Mouse (Mus musculus): ENCODE results near the gene Glp1r. TPM values are rescaled to one million over a fixed set of nuclear protein-coding genes. Genes with fewer than 3 reads are reported as not detected.

Glp1r gene
- 0.27 and 0.48 TPM in 2 replicates for polyA plus RNA-seq (2012; rRNA removed)

DNA sequence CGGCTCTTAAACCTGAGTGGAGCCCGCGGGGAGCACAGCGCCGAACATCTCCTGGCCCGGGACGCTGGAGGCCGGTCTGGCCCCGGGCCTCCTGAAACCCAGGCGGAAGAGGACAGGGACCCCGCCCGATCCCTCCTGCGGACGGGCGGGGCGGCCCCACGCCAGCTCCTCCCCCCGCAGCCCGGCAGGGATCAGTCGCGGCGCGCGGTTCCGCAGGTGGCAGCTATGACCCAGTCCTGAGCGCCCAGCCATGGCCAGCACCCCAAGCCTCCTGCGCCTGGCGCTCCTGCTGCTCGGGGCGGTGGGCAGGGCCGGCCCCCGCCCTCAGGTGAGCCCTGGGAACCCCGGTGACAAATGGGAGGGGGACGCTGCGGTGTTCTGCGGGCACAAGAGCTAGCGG, at the start of gene Glp1r:
Gene Glp1r (plus strand): TSS at position 191 of the 400 bp plus-strand sequence.
- Histone ChIP-seq H3K4me1 (ENCODE audit: control insufficient read depth, insufficient read depth, low read length) (no peaks in the 10 kb centered on the region), H3K36me3 (ENCODE audit: control insufficient read depth, insufficient read depth, low read length) (no peaks in the 10 kb centered on the region), H3K27ac (ENCODE audit: insufficient read depth, low read depth, low read length) (no peak within 1 kb of the TSS), H3K4me3 (ENCODE audit: insufficient read depth, low read depth, low read length) (peak within 1 kb of the TSS; percentile 12; the same call in 1 of the 2 replicates), H3K27me3 (replicated peaks; ENCODE audit: control insufficient read depth, insufficient read depth, low read length) (no peaks in the 10 kb centered on the region; the same call in 1 of the 2 replicates)
- 2% methylated on average over 37 of the region's 37 CpGs for WGBS
- no peak for DNase-seq
- TF ChIP-seq CTCF (conservative IDR thresholded peaks at IDR 0.05; ENCODE audit: insufficient read depth, insufficient read length, low read depth, low read length), result no peak
- no peak for TF ChIP-seq POLR2A (IDR thresholded peaks at IDR 0.05; ENCODE audit: low read depth, low read length)

DNA sequence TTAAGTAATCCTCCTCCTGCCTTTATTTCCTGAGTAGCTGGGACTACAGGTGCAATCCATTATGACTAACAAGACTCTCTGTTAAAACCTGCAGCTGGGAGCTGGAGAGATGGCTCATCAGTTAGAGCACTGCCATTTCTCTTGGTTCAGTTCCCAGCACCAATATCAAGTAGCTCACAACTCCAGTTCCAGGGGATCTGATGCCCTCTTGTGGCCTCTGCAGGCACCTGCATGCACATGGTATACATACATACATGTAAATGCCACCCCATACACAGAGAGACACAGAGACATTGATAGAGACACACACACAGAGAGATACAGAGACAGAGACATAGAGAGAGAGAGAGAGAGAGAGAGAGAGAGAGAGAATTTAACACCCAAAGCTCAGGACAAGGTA, 49.3 kb upstream of the Glp1r start:
- Histone ChIP-seq H3K27ac (ENCODE audit: insufficient read depth, low read depth, low read length) (no peak overlapping the region), H3K4me1 (ENCODE audit: control insufficient read depth, insufficient read depth, low read length) (no peaks in the 10 kb centered on the region), H3K27me3 (replicated peaks; ENCODE audit: control insufficient read depth, insufficient read depth, low read length) (no peaks in the 10 kb centered on the region), H3K4me3 (ENCODE audit: insufficient read depth, low read depth, low read length) (no peak overlapping the region), H3K36me3 (ENCODE audit: control insufficient read depth, insufficient read depth, low read length) (no peaks in the 10 kb centered on the region)
- TF ChIP-seq POLR2A (IDR thresholded peaks at IDR 0.05; ENCODE audit: low read depth, low read length) (no peak), CTCF (conservative IDR thresholded peaks at IDR 0.05; ENCODE audit: insufficient read depth, insufficient read length, low read depth, low read length) (no peak)
- no peak for DNase-seq

DNA sequence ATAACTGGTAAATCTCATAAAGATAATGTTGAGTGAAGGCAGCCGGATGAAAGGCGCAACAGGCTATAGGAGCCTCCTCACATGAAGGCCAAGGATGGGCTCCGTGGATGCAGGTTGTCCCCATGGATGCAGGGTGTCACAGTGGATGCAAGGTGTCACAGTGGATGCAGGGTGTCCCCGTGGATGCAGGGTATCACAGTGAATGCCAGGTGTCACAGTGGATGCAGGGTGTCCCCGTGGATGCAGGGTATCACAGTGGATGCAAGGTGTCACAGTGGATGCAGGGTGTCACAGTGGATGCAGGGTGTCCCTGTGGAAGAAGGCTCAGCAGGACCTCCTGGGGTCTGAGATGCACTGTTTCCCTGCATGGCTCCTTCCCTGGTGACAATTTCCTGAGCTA, 44.3 kb upstream of the Glp1r start:
- DNase-seq, result no peak
- 0 out of 2 replicates have a peak, but pooled peaks cover 3% of the 10 kb centered on the region for H3K4me1 ChIP-seq (ENCODE audit: control insufficient read depth, insufficient read depth, low read length)
- no peak overlapping the region for H3K27ac ChIP-seq (ENCODE audit: insufficient read depth, low read depth, low read length)
- no peaks in the 10 kb centered on the region for H3K36me3 ChIP-seq (ENCODE audit: control insufficient read depth, insufficient read depth, low read length)
- H3K4me3 ChIP-seq (ENCODE audit: insufficient read depth, low read depth, low read length), result no peak overlapping the region
- WGBS, result 93% methylated on average over 5 of the region's 5 CpGs
- no peaks in the 10 kb centered on the region for H3K27me3 ChIP-seq (replicated peaks; ENCODE audit: control insufficient read depth, insufficient read depth, low read length)
- TF ChIP-seq POLR2A (IDR thresholded peaks at IDR 0.05; ENCODE audit: low read depth, low read length) (no peak), CTCF (conservative IDR thresholded peaks at IDR 0.05; ENCODE audit: insufficient read depth, insufficient read length, low read depth, low read length) (no peak)

DNA sequence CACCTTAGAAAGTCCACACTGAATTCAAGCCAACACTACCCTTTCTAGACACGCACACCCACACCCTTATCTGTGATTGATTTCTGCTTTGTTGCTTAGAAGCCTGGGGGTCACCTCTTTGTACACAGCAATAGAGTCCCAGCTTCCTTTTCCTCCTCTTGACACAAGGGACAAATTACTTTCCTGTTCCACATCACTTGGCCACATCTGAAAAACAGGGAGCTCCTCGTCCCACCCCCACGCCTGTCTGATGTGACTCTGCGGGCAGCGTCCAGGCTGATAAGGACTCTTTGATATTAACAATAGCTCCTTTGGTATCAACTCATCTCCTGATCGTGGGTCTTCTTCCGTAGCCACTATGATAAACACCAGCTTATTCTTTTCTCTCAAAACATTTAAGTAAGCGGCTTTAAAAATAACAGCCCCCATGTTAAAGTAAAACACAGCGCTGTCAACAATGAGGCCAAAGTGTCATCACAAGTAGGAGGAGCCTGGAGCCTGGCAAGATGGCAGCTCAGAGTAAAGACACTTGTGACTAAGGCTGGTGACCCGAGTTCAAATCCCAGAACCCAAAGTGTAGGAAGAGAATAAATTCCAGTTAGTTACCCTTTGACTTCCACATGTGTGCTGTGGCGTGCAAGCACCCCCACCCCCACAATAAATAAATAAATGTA, 42.9 kb upstream of the Glp1r start:
- no peak for TF ChIP-seq POLR2A (IDR thresholded peaks at IDR 0.05; ENCODE audit: low read depth, low read length)
- no peak for TF ChIP-seq CTCF (conservative IDR thresholded peaks at IDR 0.05; ENCODE audit: insufficient read depth, insufficient read length, low read depth, low read length)
- Histone ChIP-seq H3K4me1 (ENCODE audit: control insufficient read depth, insufficient read depth, low read length) (0 out of 2 replicates have a peak, but pooled peaks cover 3% of the 10 kb centered on the region), H3K4me3 (ENCODE audit: insufficient read depth, low read depth, low read length) (no peak overlapping the region), H3K27ac (ENCODE audit: insufficient read depth, low read depth, low read length) (no peak overlapping the region), H3K27me3 (replicated peaks; ENCODE audit: control insufficient read depth, insufficient read depth, low read length) (no peaks in the 10 kb centered on the region), H3K36me3 (ENCODE audit: control insufficient read depth, insufficient read depth, low read length) (no peaks in the 10 kb centered on the region)
- peak; percentile 80 for DNase-seq
- WGBS, result 33% methylated on average over 11 of the region's 11 CpGs

DNA sequence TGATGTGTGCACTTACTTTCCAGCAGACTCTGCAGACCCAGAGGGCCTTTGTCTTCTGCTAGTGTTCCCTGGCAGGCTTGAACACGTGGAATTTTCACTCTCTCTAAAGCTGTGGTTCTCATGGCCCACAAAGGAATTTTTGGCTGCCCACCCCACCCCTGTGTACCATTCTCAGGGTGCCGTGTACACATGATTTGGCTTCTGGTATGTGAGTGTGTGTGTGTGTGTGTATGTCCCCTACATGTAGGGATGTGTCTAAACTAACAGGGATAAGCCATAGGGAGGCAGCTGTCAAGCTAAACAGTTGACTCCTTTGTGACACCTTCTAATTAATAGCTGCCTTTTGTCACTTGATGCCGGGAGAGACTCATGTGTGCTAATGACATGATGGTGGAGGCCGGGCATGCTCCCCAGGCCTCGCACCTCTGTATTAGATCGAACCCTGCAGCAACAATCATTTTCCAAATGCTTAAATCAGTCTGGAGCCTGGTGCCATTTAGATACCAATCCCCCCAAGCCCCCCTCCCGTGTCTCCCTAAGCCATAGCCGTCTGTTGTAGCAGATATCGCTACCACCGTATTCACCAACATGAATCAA, 41.5 kb upstream of the Glp1r start:
- no peak overlapping the region for H3K27ac ChIP-seq (ENCODE audit: insufficient read depth, low read depth, low read length)
- TF ChIP-seq POLR2A (IDR thresholded peaks at IDR 0.05; ENCODE audit: low read depth, low read length) (no peak), CTCF (conservative IDR thresholded peaks at IDR 0.05; ENCODE audit: insufficient read depth, insufficient read length, low read depth, low read length) (no peak)
- 0 out of 2 replicates have a peak, but pooled peaks cover 3% of the 10 kb centered on the region for H3K4me1 ChIP-seq (ENCODE audit: control insufficient read depth, insufficient read depth, low read length)
- WGBS, result 45% methylated on average over 10 of the region's 10 CpGs
- H3K27me3 ChIP-seq (replicated peaks; ENCODE audit: control insufficient read depth, insufficient read depth, low read length), result no peaks in the 10 kb centered on the region
- no peak for DNase-seq
- no peak overlapping the region for H3K4me3 ChIP-seq (ENCODE audit: insufficient read depth, low read depth, low read length)
- no peaks in the 10 kb centered on the region for H3K36me3 ChIP-seq (ENCODE audit: control insufficient read depth, insufficient read depth, low read length)

DNA sequence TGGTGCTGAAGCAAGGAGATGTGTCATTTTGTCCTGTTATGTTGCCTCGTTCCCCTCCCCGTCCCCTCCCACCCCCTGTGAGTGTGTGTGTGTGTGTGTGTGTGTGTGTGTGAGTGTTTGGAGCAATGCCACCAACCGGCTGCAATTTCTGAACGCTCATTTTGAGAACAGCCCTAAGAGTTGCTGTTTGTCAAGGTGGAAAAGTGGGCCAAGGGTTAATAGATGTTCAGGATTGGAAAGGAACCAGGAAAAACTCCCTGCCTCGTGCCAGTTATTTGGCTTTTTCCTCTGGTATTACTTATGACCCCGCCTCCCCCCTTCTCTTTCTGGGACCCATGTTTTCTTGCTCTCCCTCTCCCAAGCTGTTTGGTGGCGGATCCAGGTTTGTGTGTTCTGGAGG, 41.0 kb upstream of the Glp1r start:
- Histone ChIP-seq H3K4me1 (ENCODE audit: control insufficient read depth, insufficient read depth, low read length) (0 out of 2 replicates have a peak, but pooled peaks cover 3% of the 10 kb centered on the region), H3K4me3 (ENCODE audit: insufficient read depth, low read depth, low read length) (no peak overlapping the region), H3K27me3 (replicated peaks; ENCODE audit: control insufficient read depth, insufficient read depth, low read length) (no peaks in the 10 kb centered on the region), H3K27ac (ENCODE audit: insufficient read depth, low read depth, low read length) (no peak overlapping the region), H3K36me3 (ENCODE audit: control insufficient read depth, insufficient read depth, low read length) (no peaks in the 10 kb centered on the region)
- TF ChIP-seq POLR2A (IDR thresholded peaks at IDR 0.05; ENCODE audit: low read depth, low read length) (no peak), CTCF (conservative IDR thresholded peaks at IDR 0.05; ENCODE audit: insufficient read depth, insufficient read length, low read depth, low read length) (no peak)
- 36% methylated on average over 7 of the region's 7 CpGs for WGBS
- DNase-seq, result peak; percentile 78

DNA sequence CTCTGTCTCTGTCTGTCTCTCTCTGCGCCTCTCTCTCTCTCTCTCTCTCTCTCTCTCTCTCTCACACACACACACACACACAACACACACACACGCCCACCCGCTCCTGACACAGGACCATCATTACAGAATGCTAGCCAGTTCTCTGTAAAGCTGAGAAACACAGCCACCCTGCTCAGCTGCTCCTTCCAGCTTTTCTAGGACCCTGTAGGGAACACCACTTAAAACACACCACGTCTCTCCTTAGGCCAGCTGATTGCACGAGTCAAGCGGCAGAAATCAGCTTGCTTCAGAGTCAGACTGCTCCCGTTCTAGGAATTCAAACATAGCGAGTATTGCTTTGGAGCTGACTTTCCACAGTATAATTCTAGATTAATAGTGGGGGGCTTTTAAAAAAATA, 35.3 kb upstream of the Glp1r start:
- no peaks in the 10 kb centered on the region for H3K27me3 ChIP-seq (replicated peaks; ENCODE audit: control insufficient read depth, insufficient read depth, low read length)
- H3K4me1 ChIP-seq (ENCODE audit: control insufficient read depth, insufficient read depth, low read length), result no peaks in the 10 kb centered on the region
- H3K27ac ChIP-seq (ENCODE audit: insufficient read depth, low read depth, low read length), result no peak overlapping the region
- WGBS, result 73% methylated on average over 8 of the region's 8 CpGs
- DNase-seq, result no peak
- no peaks in the 10 kb centered on the region for H3K36me3 ChIP-seq (ENCODE audit: control insufficient read depth, insufficient read depth, low read length)
- H3K4me3 ChIP-seq (ENCODE audit: insufficient read depth, low read depth, low read length), result no peak overlapping the region
- TF ChIP-seq POLR2A (IDR thresholded peaks at IDR 0.05; ENCODE audit: low read depth, low read length), result no peak
- TF ChIP-seq CTCF (conservative IDR thresholded peaks at IDR 0.05; ENCODE audit: insufficient read depth, insufficient read length, low read depth, low read length), result no peak

Data from kidney, adult 2 months (tissue).